Mouse (Mus musculus) naive thymus-derived CD4-positive, alpha-beta T cell, adult 2 months (primary cell): ENCODE measurements at regions not wholly inside any gene's neighbourhood (a gene's known extent, or its start where the extent isn't known, plus 50 kb on each side); places are given as distances from the start of the nearest gene placed in this dataset.

Experiments used
- DNase-seq: peaks from one replicate; pipeline ENCODE4 v3.0.0-alpha.2; 2011; ENCODE audit warnings: low read depth

DNA sequence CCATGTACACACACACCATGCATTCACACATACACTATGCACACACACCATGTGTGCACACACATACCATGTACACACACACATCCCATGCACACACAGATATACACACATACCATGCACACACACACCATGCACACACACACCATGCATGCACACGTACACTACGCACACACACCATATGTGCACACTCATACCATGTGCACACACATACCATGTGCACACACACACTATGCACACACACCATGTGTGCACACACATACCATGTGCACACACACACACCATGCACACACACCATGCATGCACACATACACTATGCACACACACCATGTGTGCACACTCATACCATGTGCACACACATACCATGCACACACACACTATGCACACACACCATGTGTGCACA, 87.1 kb upstream of the Tmem150c start:
- no peak for DNase-seq

- DNase-seq, result no peak
These were observed 85.2 kb upstream of the Tmem150c start for GRCm38 (mm10) chr5:100244811-100245210.

DNA sequence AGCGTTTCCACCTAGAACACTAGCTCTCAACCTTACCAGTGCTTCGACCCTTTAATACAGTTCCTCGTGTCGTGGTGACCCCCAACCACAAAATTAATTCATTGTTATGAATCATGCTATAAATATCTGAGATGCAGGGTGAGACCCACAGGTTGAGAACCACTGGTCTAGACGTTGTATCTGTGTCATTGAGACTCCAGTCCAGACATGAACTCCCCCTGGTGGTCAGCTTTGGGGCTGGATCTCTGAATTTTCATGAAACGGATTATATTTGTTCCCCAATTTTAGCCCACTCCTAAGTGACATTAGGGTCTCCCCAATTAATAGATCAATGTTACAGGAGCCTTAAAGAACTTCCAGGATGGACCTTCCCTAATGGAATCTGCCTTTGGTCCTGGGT, 81.3 kb upstream of the Tmem150c start:
- peak; percentile 47 for DNase-seq

DNA sequence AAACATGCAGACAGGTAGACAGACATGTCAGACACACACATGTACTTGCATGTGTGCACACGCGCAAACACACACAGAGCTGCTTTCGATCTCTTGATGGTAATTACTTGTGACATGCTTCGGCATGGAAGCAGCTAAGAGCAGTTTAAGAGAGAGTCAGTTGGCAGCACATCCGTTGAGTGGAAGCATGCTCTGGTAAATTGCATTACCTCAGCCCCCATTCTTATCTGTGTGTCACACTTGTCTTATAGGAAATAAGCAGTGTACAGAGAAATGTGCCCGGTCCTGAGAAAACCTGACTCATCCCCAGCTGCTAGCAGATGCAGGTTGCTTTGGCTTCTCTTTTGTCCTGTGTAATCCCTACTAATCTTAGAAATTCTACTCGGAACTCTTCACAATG, 80.0 kb upstream of the Tmem150c start:
- DNase-seq, result no peak

DNA sequence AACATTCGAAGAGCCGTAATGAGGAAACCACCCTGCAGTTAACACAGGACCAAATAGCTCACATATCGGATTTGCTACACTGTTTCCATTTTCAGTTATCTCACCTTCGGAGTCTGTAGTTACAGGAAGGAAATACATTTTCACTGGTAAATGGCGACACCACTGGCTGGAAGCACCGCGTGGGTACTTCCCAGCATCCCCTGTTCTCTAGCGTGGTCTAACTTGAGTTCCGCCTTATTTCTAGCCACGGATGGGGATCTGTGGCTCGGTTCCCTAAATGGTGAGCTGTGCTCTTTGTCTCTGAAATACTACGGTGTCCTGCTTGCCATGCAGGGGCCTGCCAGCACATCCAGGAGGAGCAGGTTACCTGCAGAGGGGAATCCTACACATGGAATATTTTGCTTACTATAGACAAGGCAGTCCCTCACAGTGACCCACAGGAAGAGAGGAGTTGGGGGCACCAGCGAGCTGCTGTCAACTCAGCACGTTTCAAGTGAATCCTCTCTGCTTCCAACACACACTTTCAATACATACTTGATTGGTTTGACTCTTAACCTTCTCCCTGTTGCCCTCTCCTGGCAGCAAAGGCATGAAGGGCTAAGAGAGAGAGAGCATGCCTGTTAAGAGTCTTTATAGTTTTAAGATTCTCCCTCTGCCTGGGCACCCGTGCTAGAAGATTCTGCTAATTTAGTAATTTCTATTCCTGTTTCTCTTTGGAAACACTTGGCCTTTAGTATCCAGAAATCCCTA, 78.9 kb upstream of the Tmem150c start:
- DNase-seq, result no peak

DNA sequence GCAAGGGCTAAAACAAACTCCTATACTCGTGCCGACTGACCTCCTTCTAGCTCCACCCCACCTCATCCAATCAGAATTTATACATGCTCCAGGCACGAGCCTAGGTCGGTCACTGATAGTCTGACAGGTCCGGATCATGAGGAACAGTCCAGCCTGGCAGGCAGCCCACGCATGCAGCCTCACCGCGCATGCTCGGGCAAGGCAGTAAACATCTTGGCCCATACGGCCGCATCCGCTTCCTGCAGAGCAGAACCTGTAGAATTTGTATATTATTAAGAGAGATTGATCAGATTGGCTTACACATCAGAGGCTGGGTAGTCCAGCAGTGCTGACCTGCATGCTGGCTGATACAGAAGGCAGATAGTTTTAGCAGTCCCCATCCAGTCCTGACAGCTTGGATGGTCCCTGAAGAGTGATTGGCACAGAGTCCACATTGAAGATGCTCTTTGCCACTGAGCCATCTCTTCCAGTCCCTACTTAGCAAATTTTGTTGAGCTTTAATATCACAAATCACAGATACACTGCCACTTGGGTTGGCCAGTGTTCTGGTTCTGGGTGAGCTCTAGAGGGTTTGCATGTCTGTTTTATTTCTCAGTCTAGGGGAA, 78.2 kb upstream of the Tmem150c start:
- no peak for DNase-seq

GRCm38 (mm10) chr5:100236277-100236676, 76.7 kb upstream of the Tmem150c start:
- no peak for DNase-seq

DNA sequence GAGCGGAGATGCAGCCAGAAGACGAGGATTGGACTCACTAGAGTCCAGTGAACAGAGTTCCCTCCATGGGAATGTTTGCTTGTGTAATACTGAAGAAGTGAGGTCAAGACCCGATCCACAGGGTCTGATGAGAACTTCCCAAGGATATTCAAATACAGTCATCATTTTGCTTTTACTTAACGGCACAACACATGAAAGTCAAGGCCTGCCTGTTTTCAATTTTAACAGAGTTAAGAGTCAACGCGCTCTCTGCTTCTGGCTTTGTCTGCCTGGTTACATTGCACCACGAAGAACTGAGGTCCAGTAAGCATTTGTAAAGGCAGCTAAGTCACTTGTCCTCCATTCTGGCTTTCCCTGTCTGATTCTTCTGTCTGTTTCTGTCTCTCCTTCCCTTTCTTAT, 72.5 kb upstream of the Tmem150c start:
- no peak for DNase-seq

DNA sequence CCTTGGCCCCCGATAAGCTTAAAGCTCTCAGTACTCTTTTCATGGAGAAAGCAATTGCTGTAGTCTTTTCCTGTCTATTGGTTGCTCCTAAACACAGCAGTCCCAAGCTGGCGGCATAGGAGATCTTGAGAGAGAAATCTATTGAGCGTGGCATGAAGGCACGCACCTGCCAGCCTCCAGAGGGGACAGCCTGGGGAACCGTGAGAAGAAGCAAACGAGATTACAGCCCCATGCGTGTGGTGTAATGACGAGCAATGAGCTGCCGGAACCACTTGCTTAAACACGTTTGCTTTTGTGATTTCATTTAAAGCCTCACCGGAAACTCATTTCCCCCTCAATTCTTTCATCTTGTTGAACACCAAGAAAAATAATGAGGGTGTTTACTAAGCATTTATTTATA, 72.0 kb upstream of the Tmem150c start:
- no peak for DNase-seq

DNA sequence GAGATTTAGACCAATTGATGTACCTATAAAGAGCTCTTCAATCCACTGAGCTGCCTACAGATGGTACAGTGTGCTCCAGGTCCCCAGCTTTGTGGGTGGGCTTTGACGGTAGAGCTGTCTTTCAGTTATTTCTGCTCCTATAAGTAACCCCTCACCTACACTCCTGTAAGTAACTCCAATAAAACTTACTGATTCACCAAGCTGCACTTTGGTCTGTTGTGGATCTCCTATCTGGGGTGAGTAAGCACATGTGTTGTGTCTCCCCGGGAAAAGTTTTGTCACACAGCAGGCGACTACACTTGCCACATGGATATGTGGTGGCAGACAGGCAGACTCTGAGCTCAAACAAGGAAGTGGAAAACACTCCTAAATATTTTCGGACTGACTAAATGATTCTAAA, 70.4 kb upstream of the Tmem150c start:
- DNase-seq, result no peak

DNA sequence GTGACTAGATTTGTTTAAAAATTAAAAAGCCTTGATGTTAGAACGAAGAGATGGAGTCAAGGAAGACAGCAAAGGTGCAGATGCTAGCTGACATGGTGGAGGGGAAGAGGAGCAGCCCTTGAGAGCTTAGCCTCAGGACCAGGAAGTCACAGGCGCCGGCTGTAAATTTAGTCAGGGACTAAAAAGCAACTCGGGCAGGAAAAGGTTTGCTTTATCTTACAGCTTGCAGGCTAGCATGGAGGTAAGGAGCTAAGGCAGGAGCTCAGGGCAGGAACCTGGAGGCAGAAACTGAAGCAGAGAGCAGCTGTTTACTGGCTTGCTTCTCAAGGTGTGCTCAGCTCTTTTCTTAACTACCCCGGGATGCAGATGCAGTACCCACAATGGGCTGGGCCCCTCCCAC, 68.3 kb upstream of the Tmem150c start:
- DNase-seq, result no peak

DNA sequence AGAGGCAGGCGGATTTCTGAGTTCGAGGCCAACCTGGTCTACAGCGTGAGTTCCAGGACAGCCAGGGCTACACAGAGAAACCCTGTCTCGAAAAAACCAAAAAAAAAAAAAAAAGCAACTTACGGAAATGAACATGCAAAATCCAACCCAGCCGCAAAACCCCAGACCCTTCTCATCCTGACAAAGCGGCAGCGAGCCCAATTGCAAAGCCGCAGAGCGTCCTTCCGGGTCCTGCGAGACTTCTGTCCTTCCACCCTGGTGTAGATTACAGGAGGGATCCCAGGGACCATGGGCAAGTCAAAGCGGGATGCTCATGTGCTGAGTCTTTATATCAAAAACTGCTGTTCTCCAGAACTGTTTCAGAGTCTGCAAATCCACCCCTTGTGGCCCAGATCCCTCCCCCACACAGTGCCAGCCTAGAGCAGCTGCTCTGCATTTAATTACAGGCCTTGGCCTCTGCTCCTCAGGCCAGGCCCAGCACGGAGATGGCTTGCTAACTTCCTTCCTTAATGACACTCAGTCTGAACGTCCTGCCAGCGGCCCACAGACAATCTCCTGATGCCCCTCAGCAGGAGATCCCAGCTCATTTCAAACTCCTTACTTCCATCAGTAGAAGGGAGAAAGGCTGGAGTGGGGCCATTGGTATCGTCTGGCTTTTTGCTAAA, 67.1 kb upstream of the Tmem150c start:
- DNase-seq, result no peak

DNA sequence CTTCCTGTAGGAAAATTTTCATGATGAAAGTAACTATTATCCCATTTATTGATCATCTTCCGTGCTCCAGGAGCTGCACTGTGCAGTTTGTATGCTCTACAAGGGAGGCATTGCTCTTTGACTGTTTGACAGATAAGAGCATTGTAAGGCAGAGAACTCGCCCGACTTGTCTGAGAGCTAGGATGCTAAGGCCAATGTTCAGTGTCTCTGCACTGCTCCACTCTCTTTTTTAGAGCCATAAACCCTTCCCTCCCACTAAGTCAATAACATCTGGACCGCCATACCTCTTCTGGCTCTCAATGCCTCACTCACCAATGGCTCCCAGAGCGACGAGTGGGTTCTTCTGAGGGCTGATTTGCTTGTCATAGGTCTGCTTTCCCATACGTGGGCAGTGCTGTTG, 65.9 kb upstream of the Tmem150c start:
- DNase-seq, result no peak

DNA sequence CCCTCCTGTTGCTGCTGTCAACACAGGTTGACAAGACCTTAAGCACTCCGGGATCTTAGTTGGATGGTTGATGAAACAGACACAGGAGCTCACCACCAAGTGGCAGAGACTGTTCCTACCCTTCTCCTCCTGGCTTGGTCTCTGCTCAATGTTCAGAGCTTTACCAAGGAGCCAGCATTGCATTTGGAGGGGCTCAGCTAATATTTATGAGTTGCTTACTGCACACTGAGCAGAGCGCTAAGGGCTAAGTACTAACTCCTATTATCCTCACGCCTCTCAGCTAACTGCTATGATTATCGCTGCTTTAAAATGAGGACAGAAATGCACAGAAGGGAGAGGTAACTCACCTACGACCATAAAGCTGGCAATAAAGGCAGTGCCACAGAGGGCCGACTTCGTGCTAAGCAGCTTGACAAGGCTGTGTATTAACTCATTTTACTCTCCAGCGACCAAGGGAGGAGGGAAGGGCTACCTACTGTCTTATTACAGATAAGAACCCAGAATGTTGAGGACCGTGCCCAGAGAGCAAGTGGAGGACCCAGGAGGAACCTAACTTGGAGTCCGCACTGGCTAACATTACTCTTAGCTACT, 65.3 kb upstream of the Tmem150c start:
- no peak for DNase-seq

DNA sequence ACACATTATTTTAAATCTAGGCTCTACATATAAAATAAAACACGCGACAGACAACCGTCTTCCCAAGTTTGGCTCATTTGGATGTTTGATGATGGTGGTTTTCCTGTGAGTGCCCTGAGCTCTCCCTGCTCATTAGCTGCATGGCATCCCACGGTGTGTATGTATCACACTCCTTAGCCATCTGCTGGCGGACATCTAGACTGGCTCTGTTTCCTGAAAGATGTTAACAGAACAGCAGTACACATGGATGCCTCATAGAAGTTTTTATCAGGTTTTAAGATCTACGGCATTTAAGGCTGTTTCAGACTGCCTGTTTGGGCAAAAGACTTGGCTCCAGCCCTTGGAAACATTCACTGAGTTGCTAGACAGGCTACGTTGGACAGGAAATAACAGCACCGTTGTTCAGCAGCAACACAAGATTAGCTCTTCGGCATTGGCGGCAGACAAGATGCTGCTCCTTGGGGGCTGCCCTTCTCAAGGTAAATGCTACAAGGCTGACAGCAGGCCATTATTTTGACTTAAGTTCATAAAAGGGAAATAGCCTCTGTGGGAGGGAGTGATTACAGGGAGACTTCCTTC, 61.5 kb upstream of the Tmem150c start:
- no peak for DNase-seq

DNA sequence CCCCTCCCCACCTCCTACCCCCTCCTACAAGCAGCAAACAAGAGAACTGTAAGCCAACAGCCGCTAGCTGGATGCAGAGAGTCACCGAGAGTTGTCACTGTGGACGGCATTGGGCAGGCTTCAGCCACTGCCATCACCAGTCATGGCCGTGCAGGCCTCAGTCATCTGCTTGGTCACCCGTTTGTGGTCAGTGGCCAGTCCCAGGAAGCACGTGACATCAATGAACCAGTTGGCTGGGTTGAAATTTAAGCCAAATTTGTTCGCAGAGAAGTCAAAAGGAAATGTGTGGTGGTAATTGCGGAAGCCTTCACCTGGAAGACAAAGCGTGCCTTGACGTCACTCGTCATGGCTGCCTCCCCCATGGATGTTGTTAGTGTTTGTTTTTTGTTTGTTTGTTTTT, 60.7 kb upstream of the Tmem150c start:
- DNase-seq, result no peak

GRCm38 (mm10) chr5:100218256-100218851, 58.7 kb upstream of the Tmem150c start:
- DNase-seq, result no peak

- no peak for DNase-seq
These were observed 57.8 kb upstream of the Tmem150c start for GRCm38 (mm10) chr5:100217178-100218035.

GRCm38 (mm10) chr5:100213901-100214300, 54.3 kb upstream of the Tmem150c start:
- no peak for DNase-seq

DNA sequence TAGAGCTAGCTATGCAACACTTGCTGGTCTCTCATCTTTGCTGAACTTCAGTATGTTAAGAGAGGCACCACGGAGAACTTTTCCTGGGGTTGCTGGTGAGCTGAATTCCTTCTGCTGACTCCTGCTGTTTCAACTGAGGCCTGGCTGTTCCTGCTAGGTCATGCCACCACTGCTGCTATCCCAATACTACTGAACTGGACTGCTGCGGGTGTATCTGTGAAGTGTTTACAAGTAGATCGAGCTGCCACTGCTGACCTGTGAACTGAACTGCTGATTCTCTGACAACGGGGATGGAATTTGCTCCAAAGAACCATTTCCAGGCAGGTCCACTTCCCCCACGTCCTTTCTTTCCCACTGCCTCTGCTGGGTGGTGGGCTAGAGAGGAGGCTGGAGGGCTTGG, 51.1 kb upstream of the Tmem150c start:
- DNase-seq, result no peak
